ENCODE assay signal across 10 mouse cellular contexts in genomic region chr5:115574992-115575391, GRCm38 (mm10). TPM values are rescaled to one million over a fixed set of nuclear protein-coding genes. Genes with fewer than 3 reads are reported as not detected.
DNase-seq lines count a peak whose midpoint lies in the region; ATAC-seq and TF ChIP-seq lines count a peak whose summit lies in the region.
"Had no signal": no experiment of that assay in that cellular context is flagged by ENCODE, and none has a peak within 500 bp of the region (broad histone marks: within the 10 kb centered on the region; RNA-seq: fewer than 3 reads in every experiment).

No protein-coding gene starts in this region.

- H3K9ac ChIP-seq in lung, postnatal 0 days (replicated peaks; ENCODE audit: low read depth): no peak overlapping the region
- H3K9ac ChIP-seq: lung, embryonic 15.5 days; neural tube, embryonic 13.5 days had no signal

- H3K4me1 ChIP-seq in cerebellum, adult 2 months (ENCODE audit: control insufficient read depth, insufficient read depth, low read length): peaks cover 21% of the 10 kb centered on the region
- peaks cover 3% of the 10 kb centered on the region; the same call in 1 of the 2 replicates for H3K4me1 ChIP-seq in lung, postnatal 0 days (ENCODE audit: insufficient read depth, low read depth, low read length)
- H3K4me1 ChIP-seq: neural tube, embryonic 13.5 days had no signal

- DNase-seq in cerebellum, adult 2 months: peak; percentile 49 to 56
- peak; percentile 26 for DNase-seq in lung, postnatal 36 days
- DNase-seq in lung, postnatal 0 days (ENCODE audit: low spot score): no peak
- DNase-seq in heart, adult 18-20 months: peak; percentile 85 to 87
- peak; percentile 71 to 83 for DNase-seq in kidney, postnatal 25 days
- no peak for DNase-seq in spleen, postnatal 10 days (ENCODE audit: low spot score in 2 of 2)
- no peak for DNase-seq in thymus, adult 18-20 months

- H3K9me3 ChIP-seq in lung, postnatal 0 days (ENCODE audit: low read length): no peaks in the 10 kb centered on the region
- H3K9me3 ChIP-seq: lung, embryonic 15.5 days; neural tube, embryonic 13.5 days had no signal

- ATAC-seq in cerebellum, adult (ENCODE audit: insufficient number of reproducible peaks, low FRiP score, low TSS enrichment): no peak
- ATAC-seq in lung, postnatal 0 days: no peak

- H3K4me2 ChIP-seq in lung, postnatal 0 days (replicated peaks; ENCODE audit: low read depth, low read length): no peak overlapping the region
- H3K4me2 ChIP-seq: lung, embryonic 15.5 days; neural tube, embryonic 13.5 days had no signal

- TF ChIP-seq CTCF in cerebellum, adult 2 months (IDR thresholded peaks at IDR 0.05; ENCODE audit: borderline replicate concordance, insufficient read depth, low read depth, low read length): no peak
- no peak for TF ChIP-seq CTCF in lung, postnatal 0 days (IDR thresholded peaks at IDR 0.05)

- no peak overlapping the region for H3K27ac ChIP-seq in cerebellum, adult 2 months (ENCODE audit: insufficient read depth, low read length)
- H3K27ac ChIP-seq in lung, postnatal 0 days (ENCODE audit: low read length): no peak overlapping the region
- H3K27ac ChIP-seq: neural tube, embryonic 13.5 days had no signal

- no peaks in the 10 kb centered on the region for H3K27me3 ChIP-seq in cerebellum, adult 2 months (ENCODE audit: control insufficient read depth, insufficient read depth, low read length)
- H3K27me3 ChIP-seq in lung, postnatal 0 days (replicated peaks; ENCODE audit: insufficient read depth, low read length): no peaks in the 10 kb centered on the region
- H3K27me3 ChIP-seq: lung, embryonic 15.5 days; neural tube, embryonic 13.5 days had no signal

- no peak for TF ChIP-seq EP300 in lung, postnatal 0 days (IDR thresholded peaks at IDR 0.05)

- TF ChIP-seq POLR2A in cerebellum, adult 2 months (IDR thresholded peaks at IDR 0.05; ENCODE audit: borderline replicate concordance, insufficient read depth, low read length): no peak

- H3K36me3 ChIP-seq in lung, postnatal 0 days (ENCODE audit: insufficient read depth, low read length): peaks cover 19% of the 10 kb centered on the region

- no peak overlapping the region for H3K4me3 ChIP-seq in cerebellum, adult 2 months (replicated peaks; ENCODE audit: insufficient read depth, low read depth, low read length)
- no peak overlapping the region for H3K4me3 ChIP-seq in lung, postnatal 0 days (ENCODE audit: low read depth, low read length)
- H3K4me3 ChIP-seq: lung, embryonic 15.5 days; neural tube, embryonic 13.5 days had no signal

- 12% methylated on average over 8 of the region's 8 CpGs for WGBS in cerebellum, adult 2 months
- WGBS in lung, postnatal 0 days: 70% methylated on average over 8 of the region's 8 CpGs

RNA-seq across cellular contexts. Expression of gene Gcn1l1, which starts 9.9 kb away (rescaled TPM):
- 39.3 and 40.9 TPM in 2 replicates for polyA plus RNA-seq in cerebellum, adult 2 months (2012; rRNA removed)
- polyA plus RNA-seq in lung, postnatal 0 days (2015; fragmentation: Nextera tagmentation; extraction: Ambion mirVana): 13.1 and 14.5 TPM in 2 replicates
- total RNA-seq in heart, adult 18-20 months (2021): 10 to 100 TPM; 39.1 to 41.5 TPM

RNA-seq across cellular contexts. Expression of gene Rplp0, which starts 15.7 kb away (rescaled TPM):
- 478 and 485 TPM in 2 replicates for polyA plus RNA-seq in cerebellum, adult 2 months (2012; rRNA removed)
- 937 and 987 TPM in 2 replicates for polyA plus RNA-seq in lung, postnatal 0 days (2015; fragmentation: Nextera tagmentation; extraction: Ambion mirVana)
- total RNA-seq in heart, adult 18-20 months (2021): 100 to 1,000 TPM; 624 to 648 TPM

RNA-seq across cellular contexts. Expression of gene Rab35, which starts 56.7 kb away (rescaled TPM):
- 86.2 and 87.8 TPM in 2 replicates for polyA plus RNA-seq in cerebellum, adult 2 months (2012; rRNA removed)
- polyA plus RNA-seq in lung, postnatal 0 days (2015; fragmentation: Nextera tagmentation; extraction: Ambion mirVana): 19.5 and 20.1 TPM in 2 replicates
- 10 to 100 TPM; 45.7 to 46.6 TPM for total RNA-seq in heart, adult 18-20 months (2021)

Comparison
In these comparisons a context has a peak if more than half of its experiments do, and no peak if none do; other contexts are left out.
1. DNase-seq: peak in cerebellum, adult 2 months (2 of 2), lung, postnatal 36 days (single experiment), heart, adult 18-20 months (2 of 2) and kidney, postnatal 25 days (2 of 2); none in lung, postnatal 0 days (single experiment), spleen, postnatal 10 days (0 of 2) and thymus, adult 18-20 months (0 of 2).